ENCODE assay signal across 8 mouse cellular contexts in genomic region chr10:79927324-79928029, GRCm38 (mm10). TPM values are rescaled to one million over a fixed set of nuclear protein-coding genes. Genes with fewer than 3 reads are reported as not detected.
DNase-seq lines count a peak whose midpoint lies in the region; ATAC-seq and TF ChIP-seq lines count a peak whose summit lies in the region.

No protein-coding gene starts in this region.

- H3K36me3 ChIP-seq in kidney, adult 2 months (ENCODE audit: control insufficient read depth, insufficient read depth, low read length) = no peaks in the 10 kb centered on the region
- H3K36me3 ChIP-seq in liver, embryonic 15.5 days (replicated peaks) = peaks cover 19% of the 10 kb centered on the region

- no peak for TF ChIP-seq CTCF in cerebellum, adult 2 months (IDR thresholded peaks at IDR 0.05; ENCODE audit: borderline replicate concordance, insufficient read depth, low read depth, low read length)
- TF ChIP-seq CTCF in kidney, adult 2 months (conservative IDR thresholded peaks at IDR 0.05; ENCODE audit: insufficient read depth, insufficient read length, low read depth, low read length) = 0 out of 2 replicates have a peak, but pooled peaks have one; percentile 1

- H3K9ac ChIP-seq in liver, embryonic 15.5 days = peak overlapping the region; percentile 74

- no peaks in the 10 kb centered on the region for H3K9me3 ChIP-seq in liver, embryonic 15.5 days (replicated peaks)

- H3K4me3 ChIP-seq in cerebellum, adult 2 months (replicated peaks; ENCODE audit: insufficient read depth, low read depth, low read length) = peak overlapping the region; percentile 67
- peak overlapping the region; percentile 99 for H3K4me3 ChIP-seq in kidney, adult 2 months (ENCODE audit: insufficient read depth, low read depth, low read length)
- peak overlapping the region; percentile 83 for H3K4me3 ChIP-seq in liver, embryonic 15.5 days (replicated peaks)

- peak overlapping the region; percentile 98 for H3K4me2 ChIP-seq in liver, embryonic 15.5 days

- ATAC-seq in granulocyte monocyte progenitor cell, adult 5-6 weeks (replicated peaks; ENCODE audit: poor library complexity, severe bottlenecking) = peak; percentile 13
- ATAC-seq in liver, embryonic 15.5 days (ENCODE audit: insufficient read depth) = peak; percentile 19

- peak; percentile 41 for DNase-seq in ovary, postnatal 10 days (ENCODE audit: low spot score)
- DNase-seq in ovary, postnatal 14 days (ENCODE audit: low spot score) = no peak
- DNase-seq in cerebellum, adult 2 months = peak; percentile 63 to 73
- DNase-seq in kidney, adult 2 months = peak; percentile 61
- DNase-seq in neural tube, embryonic 10.5 days (ENCODE audit: extremely low spot score, low spot score) = peak; percentile 90
- peak; percentile 81 to 83 for DNase-seq in thymus, postnatal 10 days (ENCODE audit: low spot score in 2 of 2)

- H3K27me3 ChIP-seq in cerebellum, adult 2 months (ENCODE audit: control insufficient read depth, insufficient read depth, low read length) = no peaks in the 10 kb centered on the region
- H3K27me3 ChIP-seq in kidney, adult 2 months (replicated peaks; ENCODE audit: control insufficient read depth, insufficient read depth, low read length) = no peaks in the 10 kb centered on the region
- peaks cover 11% of the 10 kb centered on the region for H3K27me3 ChIP-seq in liver, embryonic 15.5 days

- no peak for TF ChIP-seq POLR2A in cerebellum, adult 2 months (IDR thresholded peaks at IDR 0.05; ENCODE audit: borderline replicate concordance, insufficient read depth, low read length)
- no peak for TF ChIP-seq POLR2A in kidney, adult 2 months (IDR thresholded peaks at IDR 0.05; ENCODE audit: low read depth, low read length)

- peaks cover 38% of the 10 kb centered on the region for H3K4me1 ChIP-seq in cerebellum, adult 2 months (ENCODE audit: control insufficient read depth, insufficient read depth, low read length)
- 0 out of 2 replicates have a peak, but pooled peaks cover 2% of the 10 kb centered on the region for H3K4me1 ChIP-seq in kidney, adult 2 months (ENCODE audit: control insufficient read depth, insufficient read depth, low read length)
- H3K4me1 ChIP-seq in liver, embryonic 15.5 days (replicated peaks) = peaks cover 77% of the 10 kb centered on the region

- peak overlapping the region; percentile 11 for H3K27ac ChIP-seq in cerebellum, adult 2 months (ENCODE audit: insufficient read depth, low read length)
- peak overlapping the region; percentile 97 for H3K27ac ChIP-seq in kidney, adult 2 months (ENCODE audit: insufficient read depth, low read depth, low read length)
- peak overlapping the region; percentile 85 for H3K27ac ChIP-seq in liver, embryonic 15.5 days (replicated peaks)

- WGBS in cerebellum, adult 2 months = under 1% methylated on average over 54 of the region's 54 CpGs
- WGBS in kidney, adult 2 months = under 1% methylated on average over 54 of the region's 54 CpGs
- WGBS in liver, embryonic 15.5 days (ENCODE audit: insufficient replicate concordance) = under 1% methylated on average over 54 of the region's 54 CpGs

RNA-seq across cellular contexts. Expression of gene Arid3a, which starts 0.6 kb away (rescaled TPM):
- 4.7 TPM in 2 replicates for polyA plus RNA-seq in cerebellum, adult 2 months (2012; rRNA removed)
- total RNA-seq in granulocyte monocyte progenitor cell, adult 5-6 weeks (2014; fragmentation: Nextera tagmentation) = 21.2 and 22.5 TPM in 2 replicates
- total RNA-seq in granulocyte monocyte progenitor cell, adult 5-6 weeks (2017) = 32.4 and 36.7 TPM in 2 replicates
- 6.7 and 8.1 TPM in 2 replicates for polyA plus RNA-seq in kidney, adult 2 months (2012; rRNA removed)
- 6.1 and 7.4 TPM in 2 replicates for polyA plus RNA-seq in liver, embryonic 15.5 days (2015; fragmentation: Nextera tagmentation; extraction: Ambion mirVana)

RNA-seq across cellular contexts. Expression of gene R3hdm4, which starts 6.5 kb away (rescaled TPM):
- polyA plus RNA-seq in cerebellum, adult 2 months (2012; rRNA removed) = 156 and 162 TPM in 2 replicates
- 62.9 and 64.6 TPM in 2 replicates for total RNA-seq in granulocyte monocyte progenitor cell, adult 5-6 weeks (2014; fragmentation: Nextera tagmentation)
- 39.1 and 40.4 TPM in 2 replicates for total RNA-seq in granulocyte monocyte progenitor cell, adult 5-6 weeks (2017)
- 146 and 154 TPM in 2 replicates for polyA plus RNA-seq in kidney, adult 2 months (2012; rRNA removed)
- polyA plus RNA-seq in liver, embryonic 15.5 days (2015; fragmentation: Nextera tagmentation; extraction: Ambion mirVana) = 52.4 and 55.6 TPM in 2 replicates

RNA-seq across cellular contexts. Expression of gene Kiss1r, which starts 10.7 kb away (rescaled TPM):
- polyA plus RNA-seq in cerebellum, adult 2 months (2012; rRNA removed) = 12.1 and 12.8 TPM in 2 replicates
- not detected in 2 replicates for total RNA-seq in granulocyte monocyte progenitor cell, adult 5-6 weeks (2014; fragmentation: Nextera tagmentation)
- 0.26 TPM in 1 of 2 replicates, not detected in the other for total RNA-seq in granulocyte monocyte progenitor cell, adult 5-6 weeks (2017)
- 5.6 and 9.2 TPM in 2 replicates for polyA plus RNA-seq in kidney, adult 2 months (2012; rRNA removed)
- 0.32 and 0.37 TPM in 2 replicates for polyA plus RNA-seq in liver, embryonic 15.5 days (2015; fragmentation: Nextera tagmentation; extraction: Ambion mirVana)

RNA-seq across cellular contexts. Expression of gene Gm26602, which starts 16.8 kb away (rescaled TPM):
- polyA plus RNA-seq in cerebellum, adult 2 months (2012; rRNA removed) = not detected in 2 replicates
- not detected in 2 replicates for total RNA-seq in granulocyte monocyte progenitor cell, adult 5-6 weeks (2014; fragmentation: Nextera tagmentation)
- total RNA-seq in granulocyte monocyte progenitor cell, adult 5-6 weeks (2017) = 0.98 TPM in 1 of 2 replicates, not detected in the other
- polyA plus RNA-seq in kidney, adult 2 months (2012; rRNA removed) = not detected in 2 replicates
- polyA plus RNA-seq in liver, embryonic 15.5 days (2015; fragmentation: Nextera tagmentation; extraction: Ambion mirVana) = not detected in 2 replicates

RNA-seq across cellular contexts. Expression of gene Med16, which starts 18.8 kb away (rescaled TPM):
- 46.5 and 47.4 TPM in 2 replicates for polyA plus RNA-seq in cerebellum, adult 2 months (2012; rRNA removed)
- 14.1 and 20.3 TPM in 2 replicates for total RNA-seq in granulocyte monocyte progenitor cell, adult 5-6 weeks (2014; fragmentation: Nextera tagmentation)
- total RNA-seq in granulocyte monocyte progenitor cell, adult 5-6 weeks (2017) = 17.0 and 18.7 TPM in 2 replicates
- polyA plus RNA-seq in kidney, adult 2 months (2012; rRNA removed) = 57.1 and 75.4 TPM in 2 replicates
- polyA plus RNA-seq in liver, embryonic 15.5 days (2015; fragmentation: Nextera tagmentation; extraction: Ambion mirVana) = 16.4 and 18.0 TPM in 2 replicates

Comparison
In these comparisons a context has a peak if more than half of its experiments do, and no peak if none do; other contexts are left out.
1. H3K27ac ChIP-seq: peak in every context shown above with its lines; median percentile 97 in kidney, adult 2 months; 85 in liver, embryonic 15.5 days; 11 in cerebellum, adult 2 months.